Mouse (Mus musculus) frontal cortex, adult 2 months (tissue): ENCODE results near the gene Sv2c. TPM values are rescaled to one million over a fixed set of nuclear protein-coding genes. Genes with fewer than 3 reads are reported as not detected.
A peak's percentile ranks its signal among the peaks of the same experiment; 100 is the strongest.

ENCODE experiments used
- DNase-seq, 2 experiments: peaks; one replicate each; pipeline ENCODE4 v3.0.0; 2022; ENCODE audit warnings: low spot score in 1 of 2; ENCODE audit errors: extremely low spot score in 1 of 2
- polyA plus RNA-seq: library from polyadenylated mRNA; depleted of rRNA; stranded (reverse); fragments of >200 nt; gene quantifications from 2 replicates; pipeline ENCODE4 v1.2.3, GENCODE M21; 2012

The Sv2c gene
- polyA plus RNA-seq, 1 experiment, result 13.9 TPM

GRCm38 (mm10) chr13:96073555-96073954 lies 58.8 kb downstream of the Sv2c start:
- DNase-seq, result no peak

- no peak for DNase-seq
Observed at GRCm38 (mm10) chr13:96052755-96053154, 79.6 kb downstream of the Sv2c start.

- no peak for DNase-seq
Observed at GRCm38 (mm10) chr13:96045396-96045795, 87.0 kb downstream of the Sv2c start.

- DNase-seq, result no peak
Observed at GRCm38 (mm10) chr13:96040275-96041042, 91.9 kb downstream of the Sv2c start.

- no peak for DNase-seq
Observed at GRCm38 (mm10) chr13:96039536-96039935, 92.8 kb downstream of the Sv2c start.

GRCm38 (mm10) chr13:96030368-96031223 lies 101.8 kb downstream of the Sv2c start:
- DNase-seq, result peak; percentile 14 to 86

GRCm38 (mm10) chr13:96023858-96024257 lies 108.5 kb downstream of the Sv2c start:
- no peak for DNase-seq

GRCm38 (mm10) chr13:96015516-96015915 lies 116.9 kb downstream of the Sv2c start:
- DNase-seq, result no peak

GRCm38 (mm10) chr13:96010861-96011511 lies 121.4 kb downstream of the Sv2c start:
- peak; percentile 56 to 74 for DNase-seq

- no peak for DNase-seq
Observed at GRCm38 (mm10) chr13:96008975-96009374, 123.4 kb downstream of the Sv2c start.

GRCm38 (mm10) chr13:96008154-96008553 lies 124.2 kb downstream of the Sv2c start:
- no peak for DNase-seq

GRCm38 (mm10) chr13:96003539-96003938 lies 128.8 kb downstream of the Sv2c start:
- no peak for DNase-seq

GRCm38 (mm10) chr13:96002475-96002874 lies 129.9 kb downstream of the Sv2c start:
- DNase-seq, result peak in 1 of 2 experiments; percentile 21

- no peak for DNase-seq
Observed at GRCm38 (mm10) chr13:95999396-95999795, 133.0 kb downstream of the Sv2c start.

- no peak for DNase-seq
Observed at GRCm38 (mm10) chr13:95997294-95997693, 135.1 kb downstream of the Sv2c start.

- DNase-seq, result no peak
Observed at GRCm38 (mm10) chr13:95994705-95995703, 137.4 kb downstream of the Sv2c start.

GRCm38 (mm10) chr13:95988181-95988580 lies 144.2 kb downstream of the Sv2c start:
- DNase-seq, result no peak

- no peak for DNase-seq
Observed at GRCm38 (mm10) chr13:95987147-95987546, 145.2 kb downstream of the Sv2c start.

- peak in 1 of 2 experiments; percentile 36 for DNase-seq
Observed at GRCm38 (mm10) chr13:95986375-95986774, 146.0 kb downstream of the Sv2c start.

GRCm38 (mm10) chr13:95975225-95975624 lies 157.2 kb downstream of the Sv2c start:
- DNase-seq, result no peak
